Mouse (Mus musculus) lung, postnatal 0 days (tissue): ENCODE results near the gene Homer2.

Experiments used
- CTCF ChIP-seq: IDR thresholded peaks from 2 replicates; pipeline ENCODE4 v1.5.1; 2016; ENCODE audit warnings: antibody characterized with exemption, mild to moderate bottlenecking
- EP300 ChIP-seq: IDR thresholded peaks from 2 replicates; pipeline ENCODE4 v1.6.1; 2016; ENCODE audit warnings: antibody characterized with exemption, mild to moderate bottlenecking, control low read depth

- no peak for TF ChIP-seq CTCF
- no peak for TF ChIP-seq EP300
Observed at GRCm38 (mm10) chr7:81632586-81632985, 74.7 kb downstream of the Homer2 start.
